Mouse (Mus musculus): ENCODE measurements around the gene Tstd2.

GRCm38 (mm10) chr4:46151903-46152544 lies 13.5 kb upstream of the Tstd2 start:
- no peak for TF ChIP-seq USF1 (IDR thresholded peaks at IDR 0.05; ENCODE audit: low read depth, low read length)
- no peak for TF ChIP-seq CTCF (IDR thresholded peaks at IDR 0.05 in 2 of 3, conservative IDR thresholded peaks at IDR 0.05 in 1 of 3; ENCODE audit: control insufficient read depth in 1 of 3, insufficient read depth in 1 of 3, low read depth in 2 of 3, low read length in 3 of 3, poor library complexity in 1 of 3, severe bottlenecking in 1 of 3)
- no peak for TF ChIP-seq POLR2A (IDR thresholded peaks at IDR 0.05; ENCODE audit: control insufficient read depth in 1 of 2, insufficient read depth in 1 of 2, low read depth in 1 of 2, low read length in 2 of 2, poor library complexity in 1 of 2)
- no peak for TF ChIP-seq ETS1 (IDR thresholded peaks at IDR 0.05; ENCODE audit: low read depth, low read length)
- TF ChIP-seq MXI1 (IDR thresholded peaks at IDR 0.05; ENCODE audit: low read depth, low read length) = no peak
- TF ChIP-seq MAFK (IDR thresholded peaks at IDR 0.05; ENCODE audit: borderline replicate concordance, low read depth, low read length) = no peak
- TF ChIP-seq UBTF (IDR thresholded peaks at IDR 0.05; ENCODE audit: borderline replicate concordance, insufficient read depth, low read depth, low read length) = no peak

Data from MEL (cell line).